Comparison of ENCODE assay signal across 8 mouse cellular contexts in genomic region chr3:127634101-127634983, GRCm38 (mm10). TPM values are rescaled to one million over a fixed set of nuclear protein-coding genes. Genes with fewer than 3 reads are reported as not detected.
DNase-seq lines count a peak whose midpoint lies in the region; ATAC-seq and TF ChIP-seq lines count a peak whose summit lies in the region.

No protein-coding gene starts in this region.

- no peaks in the 10 kb centered on the region for H3K36me3 ChIP-seq in ES-Bruce4 (ENCODE audit: control insufficient read depth, insufficient read depth, low read length, poor library complexity, severe bottlenecking)
- no peaks in the 10 kb centered on the region for H3K36me3 ChIP-seq in heart, embryonic 16.5 days (ENCODE audit: control insufficient read depth, insufficient read depth)
- H3K36me3 ChIP-seq in liver, postnatal 0 days (replicated peaks; ENCODE audit: insufficient read depth, low read length) = no peaks in the 10 kb centered on the region
- H3K36me3 ChIP-seq in neural tube, embryonic 13.5 days = no peaks in the 10 kb centered on the region

- no peaks in the 10 kb centered on the region for H3K9me3 ChIP-seq in ES-Bruce4 (replicated peaks; ENCODE audit: control insufficient read depth, insufficient read depth, low read length, poor library complexity, severe bottlenecking)
- H3K9me3 ChIP-seq in heart, embryonic 16.5 days (replicated peaks; ENCODE audit: control insufficient read depth, low read length) = no peaks in the 10 kb centered on the region
- H3K9me3 ChIP-seq in liver, postnatal 0 days (ENCODE audit: low read length) = no peaks in the 10 kb centered on the region
- H3K9me3 ChIP-seq in neural tube, embryonic 13.5 days = no peaks in the 10 kb centered on the region

- H3K4me3 ChIP-seq in ES-Bruce4 (ENCODE audit: low read depth, low read length) = peak overlapping the region; percentile 66
- peak overlapping the region; percentile 63 for H3K4me3 ChIP-seq in brown adipose tissue, adult 24 weeks (ENCODE audit: insufficient read depth, low read depth, low read length)
- peak overlapping the region; percentile 51 for H3K4me3 ChIP-seq in heart, embryonic 16.5 days (ENCODE audit: low read length)
- H3K4me3 ChIP-seq in liver, postnatal 0 days (ENCODE audit: low read depth, low read length) = peak overlapping the region; percentile 38
- H3K4me3 ChIP-seq in neural tube, embryonic 13.5 days = peak overlapping the region; percentile 55

- H3K27me3 ChIP-seq in ES-Bruce4 (ENCODE audit: control insufficient read depth, insufficient read depth, low read length, poor library complexity, severe bottlenecking) = peaks cover 24% of the 10 kb centered on the region
- H3K27me3 ChIP-seq in heart, embryonic 16.5 days (ENCODE audit: control insufficient read depth, insufficient read depth, low read length) = peaks cover 88% of the 10 kb centered on the region
- peaks cover 90% of the 10 kb centered on the region for H3K27me3 ChIP-seq in liver, postnatal 0 days (ENCODE audit: insufficient read depth, low read length)
- peaks cover 87% of the 10 kb centered on the region for H3K27me3 ChIP-seq in neural tube, embryonic 13.5 days

- H3K4me1 ChIP-seq in ES-Bruce4 (ENCODE audit: control insufficient read depth, insufficient read depth, low read length) = no peaks in the 10 kb centered on the region
- H3K4me1 ChIP-seq in brown adipose tissue, adult 24 weeks (ENCODE audit: control insufficient read depth, insufficient read depth, insufficient read length, low read length) = peaks cover 2% of the 10 kb centered on the region; the same call in 1 of the 2 replicates
- H3K4me1 ChIP-seq in heart, embryonic 16.5 days (ENCODE audit: control insufficient read depth, insufficient read depth, low read length) = peaks cover 22% of the 10 kb centered on the region
- H3K4me1 ChIP-seq in liver, postnatal 0 days (ENCODE audit: insufficient read depth) = peaks cover 21% of the 10 kb centered on the region
- peaks cover 34% of the 10 kb centered on the region for H3K4me1 ChIP-seq in neural tube, embryonic 13.5 days (replicated peaks)

- WGBS in heart, embryonic 16.5 days = under 1% methylated on average over 57 of the region's 58 CpGs
- WGBS in liver, postnatal 0 days (ENCODE audit: insufficient replicate concordance) = 1% methylated on average over 57 of the region's 58 CpGs
- under 1% methylated on average over 58 of the region's 58 CpGs for WGBS in neural tube, embryonic 13.5 days

- H3K27ac ChIP-seq in ES-Bruce4 (ENCODE audit: insufficient read depth, low read length) = no peak overlapping the region
- H3K27ac ChIP-seq in brown adipose tissue, adult 24 weeks (replicated peaks; ENCODE audit: low read depth, low read length) = no peak overlapping the region
- H3K27ac ChIP-seq in heart, embryonic 16.5 days (ENCODE audit: low read length) = no peak overlapping the region
- no peak overlapping the region for H3K27ac ChIP-seq in liver, postnatal 0 days (ENCODE audit: low read depth)
- peak overlapping the region; percentile 79 for H3K27ac ChIP-seq in neural tube, embryonic 13.5 days (replicated peaks)

- TF ChIP-seq EP300 in ES-Bruce4 (IDR thresholded peaks at IDR 0.05; ENCODE audit: insufficient read depth, low read depth, low read length) = no peak
- TF ChIP-seq EP300 in liver, postnatal 0 days (IDR thresholded peaks at IDR 0.05; ENCODE audit: low read depth) = no peak

- no peak for TF ChIP-seq POLR2A in ES-Bruce4 (IDR thresholded peaks at IDR 0.05; ENCODE audit: insufficient read depth, low read length)

- peak; percentile 71 to 80 for DNase-seq in kidney, postnatal 25 days
- DNase-seq in liver, postnatal 0 days = peak; percentile 80
- peak; percentile 89 for DNase-seq in testis, postnatal 10 days (ENCODE audit: low spot score)

- peak; percentile 64 for TF ChIP-seq CTCF in ES-Bruce4 (IDR thresholded peaks at IDR 0.05; ENCODE audit: low read depth, low read length)
- TF ChIP-seq CTCF in liver, postnatal 0 days (IDR thresholded peaks at IDR 0.05; ENCODE audit: low read depth) = peak; percentile 90

- peak overlapping the region; percentile 70 for H3K4me2 ChIP-seq in heart, embryonic 16.5 days (ENCODE audit: low read depth, low read length)
- H3K4me2 ChIP-seq in liver, postnatal 0 days (ENCODE audit: low read depth, low read length) = peak overlapping the region; percentile 70
- peak overlapping the region; percentile 92 for H3K4me2 ChIP-seq in neural tube, embryonic 13.5 days

- H3K9ac ChIP-seq in ES-Bruce4 (ENCODE audit: low read depth, poor library complexity, severe bottlenecking) = no peak overlapping the region
- H3K9ac ChIP-seq in heart, embryonic 16.5 days (ENCODE audit: low read length) = no peak overlapping the region
- H3K9ac ChIP-seq in liver, postnatal 0 days (replicated peaks) = no peak overlapping the region
- peak overlapping the region; percentile 70 for H3K9ac ChIP-seq in neural tube, embryonic 13.5 days

- peak; percentile 82 for ATAC-seq in erythroblast, adult 5-6 weeks (replicated peaks; ENCODE audit: low FRiP score, poor library complexity, severe bottlenecking)
- peak; percentile 85 for ATAC-seq in heart, embryonic 16.5 days (replicated peaks; ENCODE audit: extremely low read depth, insufficient read depth, low FRiP score)
- ATAC-seq in liver, postnatal 0 days = peak; percentile 71
- peak; percentile 88 for ATAC-seq in neural tube, embryonic 13.5 days (ENCODE audit: low read depth)

RNA-seq across cellular contexts. Expression of gene Neurog2, which starts 1.4 kb away (rescaled TPM):
- not detected in 2 replicates for polyA plus RNA-seq in ES-Bruce4 (2011; ENCODE audit: insufficient read depth, insufficient read length, low read depth, missing spikeins)
- not detected in 2 replicates for polyA plus RNA-seq in brown adipose tissue, adult 24 weeks (2012; ENCODE audit: insufficient read depth, insufficient read length, missing spikeins)
- total RNA-seq in erythroblast, adult 5-6 weeks (2015; ENCODE audit: low replicate concordance) = not detected in 2 replicates
- not detected in 2 replicates for total RNA-seq in erythroblast, adult 5-6 weeks (2017; ENCODE audit: low replicate concordance)
- not detected in 2 replicates for polyA plus RNA-seq in heart, embryonic 16.5 days (2015; fragmentation: Nextera tagmentation; extraction: Ambion mirVana)
- not detected in 2 replicates for polyA plus RNA-seq in liver, postnatal 0 days (2015; fragmentation: Nextera tagmentation; extraction: Ambion mirVana)
- polyA plus RNA-seq in neural tube, embryonic 13.5 days (2015; fragmentation: Nextera tagmentation; extraction: Ambion mirVana) = 10.1 and 13.6 TPM in 2 replicates

Comparison
In these comparisons a context has a peak if more than half of its experiments do, and no peak if none do; other contexts are left out.
1. RNA of gene Neurog2, which starts 1.4 kb away (polyA plus RNA-seq): 10.1 to 13.6 TPM in neural tube, embryonic 13.5 days; not detected in ES-Bruce4, not detected in brown adipose tissue, adult 24 weeks, not detected in heart, embryonic 16.5 days and not detected in liver, postnatal 0 days; every median in the first group is over 10 times any median in the second.
2. Peak in every context shown above with its lines, with median percentiles within 50 percentile points of each other: H3K4me3 ChIP-seq, ATAC-seq, H3K4me2 ChIP-seq and DNase-seq.